Mouse (Mus musculus): ENCODE data around the gene Med21.

The Med21 gene

GRCm38 (mm10) chr6:146678136-146679070 is 36.1 kb downstream of the Med21 start:
- DNase-seq (ENCODE audit: low spot score) = no peak

- DNase-seq (ENCODE audit: low spot score) = no peak
Observed at GRCm38 (mm10) chr6:146683881-146684280, 41.5 kb downstream of the Med21 start.

GRCm38 (mm10) chr6:146685781-146686308 is 43.5 kb downstream of the Med21 start:
- DNase-seq (ENCODE audit: low spot score) = peak; percentile 83

- no peak for DNase-seq (ENCODE audit: low spot score)
Observed at GRCm38 (mm10) chr6:146686463-146687196, 44.3 kb downstream of the Med21 start.

GRCm38 (mm10) chr6:146688010-146688409 is 45.7 kb downstream of the Med21 start:
- no peak for DNase-seq (ENCODE audit: low spot score)

GRCm38 (mm10) chr6:146688861-146689260 is 46.5 kb downstream of the Med21 start:
- no peak for DNase-seq (ENCODE audit: low spot score)

GRCm38 (mm10) chr6:146697767-146698166 is 55.4 kb downstream of the Med21 start:
- DNase-seq (ENCODE audit: low spot score) = no peak

- no peak for DNase-seq (ENCODE audit: low spot score)
Observed at GRCm38 (mm10) chr6:146698376-146698775, 56.0 kb downstream of the Med21 start.

Measured in MN1 (cell line).